Mouse (Mus musculus): Measurements from ENCODE around the gene Armc2.
A peak's percentile ranks its signal among the peaks of the same experiment; 100 is the strongest.

Armc2 gene

DNA sequence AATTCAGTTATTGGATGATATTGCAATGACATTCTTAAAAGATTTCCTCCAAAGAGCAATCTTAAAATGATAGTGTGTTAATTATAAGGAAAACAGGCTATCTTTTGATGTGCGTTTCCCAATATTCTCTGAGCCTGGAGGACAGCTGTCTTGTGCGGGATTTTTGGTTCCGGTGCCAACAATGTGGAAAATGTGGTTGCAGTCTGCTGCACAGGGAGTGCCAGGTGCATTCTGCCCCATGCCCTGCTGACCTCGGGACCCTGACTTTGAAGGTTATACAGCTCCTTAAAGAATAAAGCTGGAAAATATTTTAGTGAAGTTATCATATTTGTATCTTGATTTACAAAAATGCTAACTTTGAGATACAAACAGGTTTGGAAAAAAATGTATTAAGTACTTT, 110.3 kb downstream of the Armc2 start:
- DNase-seq (ENCODE audit: low spot score in 2 of 2): no peak

DNA sequence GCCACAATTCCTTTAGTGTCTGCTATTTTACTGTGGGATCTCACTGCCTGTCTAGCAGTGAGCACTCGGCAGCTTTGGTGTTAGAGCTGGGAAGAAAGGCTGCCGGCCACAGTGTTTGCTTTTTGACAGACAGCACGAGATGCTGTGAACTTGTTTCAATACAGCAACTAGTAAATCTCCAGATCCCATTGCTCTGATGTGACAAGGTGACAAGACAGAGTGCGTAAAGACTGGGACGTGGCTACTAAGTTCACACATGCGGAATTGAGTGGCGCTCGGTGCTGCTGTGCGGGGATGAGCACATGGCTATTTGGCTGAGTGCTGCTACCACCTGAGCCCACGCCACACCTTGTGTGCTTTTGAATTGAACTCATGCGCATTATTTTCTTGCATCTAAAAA, 110.8 kb downstream of the Armc2 start:
- DNase-seq (ENCODE audit: low spot score in 2 of 2): no peak

DNA sequence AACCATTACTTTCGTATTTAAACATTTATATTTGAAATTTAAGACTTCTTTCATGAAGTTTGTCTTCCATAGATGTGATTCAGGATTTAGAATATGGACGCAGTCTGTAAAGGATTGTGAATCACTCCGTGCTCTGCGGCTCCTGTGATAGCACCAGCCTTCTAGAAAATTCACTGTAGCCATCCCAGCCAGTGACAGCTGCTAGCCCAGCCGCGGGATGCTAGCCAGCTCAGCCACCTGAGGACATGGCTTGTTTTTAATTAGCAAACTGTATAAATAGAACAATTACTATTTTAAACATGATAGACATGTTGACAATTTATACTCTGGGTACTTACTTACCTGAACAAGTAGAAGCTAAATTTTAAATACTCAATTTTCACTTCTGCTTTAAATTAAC, 116.4 kb downstream of the Armc2 start:
- no peak for DNase-seq (ENCODE audit: low spot score in 2 of 2)

DNA sequence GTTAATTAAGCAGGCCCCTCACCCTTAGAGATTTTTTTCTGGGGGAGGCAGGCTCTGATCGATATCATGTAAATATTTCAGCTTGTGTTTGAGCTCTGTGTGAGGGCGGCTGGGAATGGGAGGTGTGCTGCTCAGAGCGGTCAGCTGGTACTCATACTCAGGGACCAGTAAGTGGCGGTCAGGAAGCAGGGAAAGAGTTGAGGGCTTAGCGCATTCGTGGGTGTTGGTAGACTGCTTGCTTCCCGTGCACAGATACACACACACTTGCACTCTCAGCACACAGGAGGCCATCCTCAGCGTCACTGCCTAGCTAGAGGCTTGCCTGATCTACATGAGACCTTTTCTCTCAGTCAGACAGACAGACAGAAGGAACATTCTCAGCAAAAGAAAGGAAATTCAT, 116.8 kb downstream of the Armc2 start:
- DNase-seq (ENCODE audit: low spot score in 2 of 2): no peak

DNA sequence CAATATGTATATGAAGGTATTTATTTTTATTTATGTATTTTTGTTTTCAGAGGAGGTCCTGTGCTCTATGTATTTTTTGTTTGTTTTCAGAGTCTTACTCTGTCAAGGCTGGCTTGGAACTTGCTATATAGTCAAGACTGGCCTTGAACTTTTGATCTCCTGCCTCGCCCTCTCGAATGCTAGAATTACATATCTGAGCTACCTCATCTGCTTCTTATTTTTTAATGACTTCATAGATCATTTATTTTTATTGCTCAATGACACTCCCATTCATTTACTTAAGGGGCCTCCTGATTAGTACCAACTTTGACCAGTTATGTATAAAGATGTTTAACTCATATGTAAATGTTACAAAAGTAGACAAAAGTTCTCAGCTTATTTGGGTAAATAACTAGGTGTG, 121.4 kb downstream of the Armc2 start:
- no peak for DNase-seq (ENCODE audit: low spot score in 2 of 2)

DNA sequence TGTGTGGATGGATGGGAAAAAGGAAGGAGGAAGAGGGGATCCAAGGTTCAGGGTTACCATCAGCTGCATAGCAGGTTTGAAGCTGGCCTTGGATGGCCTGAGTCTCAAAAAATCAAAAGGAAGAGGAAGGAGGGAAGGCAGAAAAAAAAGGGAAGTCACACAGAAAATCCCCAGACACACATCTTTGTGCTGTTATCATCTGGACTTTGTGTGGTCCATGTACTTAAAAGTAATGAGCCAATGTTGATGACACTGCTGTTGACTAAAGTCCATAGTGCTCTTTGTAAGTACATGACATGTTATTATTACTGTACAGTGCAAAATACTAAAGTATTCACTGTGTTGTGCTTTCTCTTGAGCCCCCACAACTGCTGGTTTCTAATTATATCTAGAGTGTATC, 121.8 kb downstream of the Armc2 start:
- no peak for DNase-seq (ENCODE audit: low spot score in 2 of 2)

DNA sequence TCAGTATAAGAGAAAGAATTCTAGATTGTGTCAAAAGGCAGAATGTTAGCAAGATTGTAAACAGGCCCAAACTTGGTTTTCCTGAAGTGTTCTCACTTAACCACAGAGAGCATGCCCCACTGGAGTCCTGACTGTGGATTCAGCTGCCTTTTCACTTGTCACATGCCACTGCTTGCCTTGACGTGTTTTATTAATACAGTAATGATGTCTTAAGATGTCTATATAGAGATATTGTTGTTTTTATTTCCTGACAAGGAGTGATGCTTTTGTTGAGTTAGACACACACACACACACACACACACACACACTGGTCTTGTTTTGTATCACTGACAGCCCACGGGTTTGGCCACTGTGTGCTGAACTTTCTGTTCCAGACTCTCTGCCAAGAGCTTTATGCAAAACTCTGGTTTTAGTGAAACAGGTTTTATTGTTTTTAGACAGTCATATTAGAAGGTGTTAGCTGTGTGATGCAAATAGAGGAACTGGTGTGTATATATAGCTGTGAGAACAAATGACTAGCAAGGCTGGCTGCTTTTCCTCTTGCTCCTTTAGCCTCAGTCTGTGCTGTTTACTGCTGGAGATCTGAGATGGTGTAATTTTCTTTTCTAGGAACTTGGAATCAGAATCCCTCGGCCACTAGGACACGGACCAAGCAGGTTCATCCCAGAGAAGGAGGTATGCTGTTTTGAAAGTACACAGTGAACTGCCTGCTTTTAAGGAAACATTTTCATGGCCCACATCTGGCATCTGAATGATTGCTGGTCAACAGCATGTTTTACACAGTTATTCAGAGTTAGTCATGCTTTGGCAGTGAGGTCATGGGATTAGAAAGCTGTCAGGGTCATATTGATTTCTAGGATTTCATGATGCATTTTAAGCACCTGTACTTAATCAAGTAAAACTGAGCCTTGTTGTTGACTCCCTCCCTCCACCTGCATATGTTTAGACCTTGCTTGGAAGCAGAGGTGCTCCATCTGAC, 124.5 kb downstream of the Armc2 start:
- peak; percentile 55 to 64 for DNase-seq (ENCODE audit: low spot score in 2 of 2)

DNA sequence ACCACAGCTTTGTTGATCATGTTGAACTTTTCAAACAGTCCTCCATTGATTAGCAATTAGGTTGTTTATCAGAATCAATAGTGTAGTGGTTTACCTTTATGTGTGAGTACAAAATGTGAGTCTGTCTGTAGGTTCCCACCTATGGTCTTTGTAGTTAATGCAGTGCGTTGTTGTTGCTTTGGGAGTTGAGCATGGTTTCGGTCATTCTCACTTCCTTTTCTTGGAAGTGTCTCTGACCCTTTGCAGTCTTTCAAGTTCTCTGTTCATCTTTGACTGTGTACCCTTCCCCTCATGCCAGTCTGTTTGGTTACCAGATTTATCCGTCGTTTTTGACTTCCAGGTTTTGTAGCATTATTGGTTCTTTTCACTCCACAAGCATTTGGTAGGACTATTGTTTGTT, 126.9 kb downstream of the Armc2 start:
- DNase-seq (ENCODE audit: low spot score in 2 of 2): no peak

DNA sequence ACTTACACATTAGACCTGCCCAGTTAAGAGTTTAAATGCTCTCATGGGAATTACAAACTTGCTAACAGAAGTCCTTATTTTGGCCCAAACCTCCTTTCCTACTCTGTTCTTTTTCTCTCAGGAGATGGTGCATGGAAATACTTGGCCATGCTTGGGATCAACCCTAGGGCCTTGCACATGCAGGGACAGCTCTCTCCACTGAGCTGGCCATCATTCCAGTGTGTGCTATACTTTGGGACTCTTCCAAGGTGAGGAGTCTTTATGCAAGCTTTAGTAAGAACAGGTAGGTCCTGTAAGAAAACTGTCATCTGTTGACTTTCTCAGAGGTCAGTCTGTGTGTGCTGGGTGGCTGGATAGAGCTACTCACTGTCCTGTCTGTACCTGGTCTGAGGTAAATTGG, 127.7 kb downstream of the Armc2 start:
- DNase-seq (ENCODE audit: low spot score in 2 of 2): no peak

DNA sequence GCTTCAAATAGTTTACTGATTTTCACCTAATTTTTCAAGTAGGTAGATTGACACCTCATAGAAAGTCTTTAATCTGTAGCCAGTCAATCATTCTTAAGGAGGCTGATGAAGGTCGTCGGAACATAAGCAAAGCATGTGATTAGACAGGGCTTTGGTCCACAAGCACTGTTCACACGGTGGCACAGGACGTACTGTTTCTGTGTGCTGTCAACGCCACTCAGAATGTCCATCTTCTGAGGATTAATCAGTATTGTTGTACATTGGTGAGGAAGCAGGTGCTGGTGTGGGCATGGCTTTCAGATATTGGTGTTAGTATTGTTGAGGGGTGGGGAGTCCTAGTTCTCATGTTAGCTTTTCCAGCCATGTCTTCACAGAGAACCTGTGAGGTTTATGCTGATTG, 128.7 kb downstream of the Armc2 start:
- DNase-seq (ENCODE audit: low spot score in 2 of 2): no peak

DNA sequence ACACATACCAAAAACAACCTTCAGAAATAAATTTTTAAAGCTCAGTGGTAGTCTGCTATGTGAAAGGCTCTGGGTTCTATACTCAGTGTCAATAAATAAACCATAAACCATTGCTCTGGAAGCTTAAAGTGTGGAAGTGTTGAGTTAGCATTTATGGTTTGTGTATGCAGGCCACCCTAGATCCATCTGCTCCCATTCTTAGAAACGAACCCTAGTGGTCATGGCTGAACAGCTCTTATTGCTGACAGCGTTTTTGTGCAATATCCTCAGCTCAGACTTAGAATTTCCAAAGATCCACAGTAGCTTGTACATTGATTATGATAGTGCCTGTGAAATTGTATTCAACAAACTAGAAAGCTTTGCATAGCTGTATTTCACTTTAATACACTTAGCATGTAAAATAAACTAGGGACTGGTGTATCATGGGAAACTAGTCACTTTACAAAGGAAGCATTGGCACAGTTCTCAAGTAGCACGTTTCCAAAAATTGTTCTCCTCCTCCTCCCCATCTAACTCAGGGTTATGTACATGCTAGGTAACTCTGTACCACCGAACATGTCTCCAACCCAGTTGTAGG, 129.8 kb downstream of the Armc2 start:
- DNase-seq (ENCODE audit: low spot score in 2 of 2): no peak

DNA sequence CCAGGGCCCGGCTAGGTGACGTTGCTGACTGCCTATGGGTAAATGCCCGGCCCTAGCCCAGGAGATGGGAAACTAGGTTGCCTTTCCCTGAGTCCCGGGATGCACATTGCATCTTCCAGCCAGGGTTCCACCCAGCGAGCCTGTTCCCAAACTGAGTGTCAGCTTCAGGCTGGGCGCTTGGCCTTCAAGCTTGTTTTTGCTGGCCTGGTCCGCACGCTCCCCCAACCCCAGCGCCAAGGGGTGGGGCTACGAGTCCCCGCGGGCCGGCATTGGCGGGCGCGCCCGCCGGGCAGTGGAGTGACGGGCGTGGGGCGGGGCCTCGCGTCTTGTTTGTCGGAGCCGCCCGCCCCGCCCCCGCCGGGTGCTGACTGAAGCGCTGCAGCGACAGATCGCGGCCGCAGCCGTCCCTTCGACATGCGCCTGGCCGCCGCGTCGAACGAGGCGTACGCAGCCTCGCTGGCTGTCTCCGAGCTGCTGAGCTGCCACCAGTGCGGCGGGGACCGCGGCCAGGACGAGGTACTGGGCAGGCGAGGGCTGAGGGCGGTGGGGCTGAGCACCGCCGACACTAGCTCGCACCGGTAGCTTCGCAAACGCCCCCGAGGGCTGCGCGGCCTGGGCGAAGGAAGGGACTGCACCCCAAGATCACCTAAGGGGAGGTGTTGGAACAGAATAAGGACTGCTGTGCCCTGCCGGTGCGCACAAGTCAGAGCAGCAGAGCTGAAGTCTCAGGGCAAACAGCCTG, 131.0 kb downstream of the Armc2 start:
- peak; percentile 88 to 94 for DNase-seq (ENCODE audit: low spot score in 2 of 2)

DNA sequence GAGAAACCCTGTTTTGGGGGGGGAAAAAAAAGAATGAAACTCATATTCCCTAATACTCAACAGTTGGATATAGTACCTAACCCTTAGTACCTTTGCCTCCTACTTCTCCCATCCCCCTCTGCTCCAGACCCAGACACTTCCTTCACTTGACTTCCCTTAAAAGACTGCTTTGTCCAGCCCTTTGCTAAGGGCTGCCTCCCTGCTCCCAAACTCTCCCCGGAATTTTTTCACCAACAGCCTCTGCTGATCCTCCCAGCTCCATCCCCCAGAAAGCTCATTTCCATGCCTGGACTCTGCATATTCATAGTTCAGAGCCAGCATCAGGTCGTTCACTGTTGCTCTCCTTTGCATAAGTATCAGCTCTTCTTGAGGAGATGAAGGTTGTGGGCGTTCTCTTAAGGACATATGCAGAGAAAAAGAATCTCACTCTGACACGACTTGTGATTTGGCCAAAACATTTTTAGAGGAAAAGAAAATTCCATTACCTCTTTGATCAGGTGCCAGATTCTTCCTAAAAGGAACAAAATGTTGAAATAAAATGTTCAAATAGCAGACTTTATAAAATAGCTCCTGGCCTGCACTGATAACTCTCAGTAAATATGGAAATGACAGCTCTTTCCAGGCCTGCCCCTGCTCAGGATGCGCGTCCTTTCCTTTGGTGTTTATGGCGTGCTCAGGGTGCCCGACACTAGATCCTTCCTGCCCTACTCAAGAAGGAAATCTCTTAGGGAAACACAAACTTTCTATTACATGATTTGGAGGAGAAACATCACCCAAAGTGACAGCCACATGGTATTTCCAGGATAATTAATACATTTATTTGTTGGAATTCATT, 134.3 kb downstream of the Armc2 start:
- no peak for DNase-seq (ENCODE audit: low spot score in 2 of 2)

DNA sequence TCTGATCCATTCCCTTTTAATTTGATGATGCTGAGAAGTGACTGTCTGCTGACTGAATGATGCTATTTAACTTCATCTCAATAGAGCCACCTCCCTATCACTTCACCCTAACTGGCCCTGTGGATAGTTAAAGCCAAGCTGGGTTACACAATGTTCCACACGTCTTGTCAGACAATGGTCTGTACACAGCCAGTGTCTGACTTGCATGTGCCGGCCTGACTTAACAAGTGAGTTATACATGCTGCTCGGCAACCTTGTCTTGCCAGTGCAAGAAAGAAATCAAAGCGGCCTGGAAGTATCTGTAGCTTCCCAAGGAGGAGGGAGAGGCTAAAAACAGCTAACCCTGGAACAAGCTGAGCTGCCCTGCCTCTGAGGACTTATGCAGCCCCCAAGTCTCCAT, 136.8 kb downstream of the Armc2 start:
- DNase-seq (ENCODE audit: low spot score in 2 of 2): peak; percentile 39 to 50

DNA sequence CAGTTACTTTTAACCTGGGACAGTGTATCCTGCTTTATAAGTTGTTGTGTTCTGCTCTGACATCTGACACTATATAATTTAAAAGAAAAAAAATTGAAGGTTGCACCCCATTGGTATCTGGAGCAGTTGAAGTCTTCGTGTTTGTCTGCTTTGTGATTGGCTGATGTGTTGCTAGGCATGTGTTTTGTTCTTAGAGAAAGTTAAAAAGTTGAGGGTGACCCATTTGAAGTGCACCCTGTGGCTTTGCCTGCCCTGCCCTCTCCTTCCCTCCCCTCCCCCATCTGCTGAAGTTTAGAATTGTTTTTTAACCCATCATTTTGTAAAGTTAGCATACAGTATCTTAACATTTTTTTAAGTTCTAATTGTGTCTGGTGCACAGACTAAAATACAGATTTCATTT, 137.5 kb downstream of the Armc2 start:
- no peak for DNase-seq (ENCODE audit: low spot score in 2 of 2)

DNA sequence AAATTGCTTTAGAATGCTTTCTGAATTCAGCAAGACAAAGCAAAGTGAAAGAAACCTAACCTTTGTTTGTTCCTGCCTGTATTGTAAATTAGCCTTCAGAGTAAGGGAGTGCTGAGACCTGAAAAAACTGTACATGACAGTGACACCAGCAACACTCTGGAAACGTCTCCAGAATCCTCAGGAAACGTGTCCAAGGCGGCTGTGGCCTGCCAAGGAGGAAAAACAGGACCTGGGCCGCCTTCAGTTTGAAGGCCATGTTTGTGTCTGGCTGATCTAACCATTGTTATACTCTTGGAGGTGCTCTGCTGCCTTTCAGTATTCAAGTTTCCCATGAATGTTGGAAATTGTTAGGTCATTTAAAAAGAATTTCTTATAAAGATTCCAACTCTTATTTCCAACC, 138.0 kb downstream of the Armc2 start:
- DNase-seq (ENCODE audit: low spot score in 2 of 2): no peak

DNA sequence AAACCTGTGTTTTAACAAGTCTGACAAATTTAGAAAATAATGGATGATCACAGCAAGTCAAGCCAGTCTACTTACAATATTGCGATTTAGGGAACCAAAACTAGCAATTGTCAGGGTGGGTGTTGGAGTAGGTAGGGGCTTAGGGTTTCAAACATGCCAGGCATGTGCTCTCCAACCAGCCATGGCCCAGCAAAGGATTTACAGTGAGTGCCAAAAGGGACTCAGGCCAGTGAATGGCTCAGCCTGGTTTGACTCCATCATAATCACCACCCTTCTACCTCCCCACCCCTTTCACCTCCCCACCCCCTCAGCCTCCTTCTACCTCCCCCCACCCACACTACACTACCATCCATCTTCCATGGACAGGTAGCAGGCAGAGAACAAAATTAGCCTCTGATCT, 138.6 kb downstream of the Armc2 start:
- no peak for DNase-seq (ENCODE audit: low spot score in 2 of 2)

DNA sequence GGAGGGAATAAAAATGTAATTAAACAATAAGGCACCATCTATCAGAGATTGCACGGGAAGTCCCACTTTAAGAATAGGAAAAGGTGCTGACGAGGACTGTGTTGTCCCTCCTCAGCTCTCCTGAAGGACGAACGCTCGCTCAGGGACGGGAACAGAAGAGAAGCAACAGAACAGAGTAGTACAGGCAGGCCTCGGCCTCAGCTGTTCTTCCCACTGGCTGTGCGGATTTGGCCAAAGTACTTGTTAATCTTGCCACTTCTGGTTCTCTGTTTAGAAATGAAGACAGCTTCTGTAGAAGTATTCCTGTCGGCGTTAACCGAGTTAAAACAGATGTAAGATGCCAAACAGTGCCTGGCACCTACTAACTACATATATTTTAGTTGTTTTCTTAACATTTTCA, 139.9 kb downstream of the Armc2 start:
- no peak for DNase-seq (ENCODE audit: low spot score in 2 of 2)

DNA sequence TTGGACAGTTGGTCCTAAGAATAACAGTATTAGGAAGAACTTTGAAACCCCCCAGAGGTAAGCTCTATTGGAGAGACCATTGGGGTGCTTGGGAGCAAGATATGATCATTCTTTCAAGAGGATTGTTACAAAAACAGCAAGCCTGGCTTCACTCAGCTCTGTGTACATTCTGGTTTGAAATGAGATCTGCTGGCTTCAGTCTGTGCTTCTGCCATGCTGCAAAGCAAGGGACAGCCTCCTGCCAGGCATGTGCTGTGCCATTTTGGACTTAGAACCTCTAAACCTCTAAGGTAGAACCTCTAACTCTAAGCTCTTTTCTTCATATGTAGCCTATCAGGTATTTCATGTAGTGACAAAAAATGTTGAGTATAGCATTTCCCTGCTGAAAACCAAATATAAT, 142.6 kb downstream of the Armc2 start:
- DNase-seq (ENCODE audit: low spot score in 2 of 2): no peak

DNA sequence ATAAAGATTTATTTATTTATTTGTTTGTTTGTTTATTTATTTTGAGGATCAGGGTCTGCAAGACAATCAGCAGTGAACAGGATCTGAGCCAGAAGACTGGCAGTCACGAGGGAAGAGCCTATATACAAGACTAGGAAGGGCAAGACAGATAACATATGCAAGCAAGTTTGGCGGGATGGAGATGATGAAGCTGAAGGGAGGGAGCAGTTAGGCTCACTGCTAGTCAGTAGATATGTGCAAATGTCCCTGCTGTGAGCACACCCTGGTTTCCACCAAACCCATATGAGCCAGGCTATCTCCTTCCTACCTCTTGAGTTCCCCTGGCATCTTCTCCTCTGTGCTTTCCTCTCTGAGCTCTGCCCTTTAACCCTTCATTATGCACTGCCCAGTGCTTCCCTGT, 146.7 kb downstream of the Armc2 start:
- no peak for DNase-seq (ENCODE audit: low spot score in 2 of 2)

DNA sequence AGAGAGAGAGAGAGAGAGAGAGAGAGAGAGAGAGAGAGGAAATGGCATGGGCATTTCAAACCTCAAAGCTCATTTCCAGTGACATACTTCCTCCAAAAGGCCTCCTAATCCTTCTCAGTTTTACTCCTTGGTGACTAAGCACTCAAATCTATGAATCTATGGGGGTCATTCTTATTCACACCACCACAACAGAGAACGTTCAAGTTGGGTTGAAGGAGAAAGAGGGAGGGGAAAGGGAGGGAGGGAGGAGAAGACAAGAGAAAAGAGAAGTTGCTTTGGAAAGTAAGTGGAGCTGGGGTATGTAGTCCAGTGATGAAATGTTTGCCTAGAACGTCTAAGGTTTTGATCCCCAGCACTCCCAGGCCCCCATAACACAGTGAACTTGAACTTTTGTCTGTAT, 148.1 kb downstream of the Armc2 start:
- DNase-seq (ENCODE audit: low spot score in 2 of 2): no peak

DNA sequence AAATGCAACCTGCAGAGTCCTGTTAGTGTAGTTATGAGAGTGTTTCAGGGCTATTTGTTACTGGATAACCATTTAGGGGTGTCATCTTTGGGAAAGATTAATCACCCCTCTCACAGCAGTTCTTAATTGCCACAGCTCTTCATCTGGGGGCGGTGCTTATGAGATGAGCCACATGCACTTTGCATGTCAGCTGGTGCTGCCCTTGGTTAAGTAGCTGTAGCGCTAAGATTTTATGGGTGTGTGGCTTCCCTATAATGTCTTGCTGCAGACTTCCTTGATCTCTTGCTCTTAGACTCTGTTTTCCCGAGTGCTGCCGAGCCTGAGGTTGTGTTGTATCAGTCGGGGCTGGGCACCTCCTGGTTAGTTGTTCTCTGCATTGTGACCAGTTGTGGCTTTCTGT, 150.3 kb downstream of the Armc2 start:
- no peak for DNase-seq (ENCODE audit: low spot score in 2 of 2)
